Mouse (Mus musculus): Measurements from ENCODE around the gene Cwf19l2. TPM values are rescaled to one million over a fixed set of nuclear protein-coding genes. Genes with fewer than 3 reads are reported as not detected.

Gene Cwf19l2
- polyA plus RNA-seq (2014; fragmentation: Illumina TruSeq; extraction: RNeasy Lipid Tissue Mini Kit (QIAGEN cat#74804); ENCODE audit: low read depth, low replicate concordance): 25.8 TPM

DNA sequence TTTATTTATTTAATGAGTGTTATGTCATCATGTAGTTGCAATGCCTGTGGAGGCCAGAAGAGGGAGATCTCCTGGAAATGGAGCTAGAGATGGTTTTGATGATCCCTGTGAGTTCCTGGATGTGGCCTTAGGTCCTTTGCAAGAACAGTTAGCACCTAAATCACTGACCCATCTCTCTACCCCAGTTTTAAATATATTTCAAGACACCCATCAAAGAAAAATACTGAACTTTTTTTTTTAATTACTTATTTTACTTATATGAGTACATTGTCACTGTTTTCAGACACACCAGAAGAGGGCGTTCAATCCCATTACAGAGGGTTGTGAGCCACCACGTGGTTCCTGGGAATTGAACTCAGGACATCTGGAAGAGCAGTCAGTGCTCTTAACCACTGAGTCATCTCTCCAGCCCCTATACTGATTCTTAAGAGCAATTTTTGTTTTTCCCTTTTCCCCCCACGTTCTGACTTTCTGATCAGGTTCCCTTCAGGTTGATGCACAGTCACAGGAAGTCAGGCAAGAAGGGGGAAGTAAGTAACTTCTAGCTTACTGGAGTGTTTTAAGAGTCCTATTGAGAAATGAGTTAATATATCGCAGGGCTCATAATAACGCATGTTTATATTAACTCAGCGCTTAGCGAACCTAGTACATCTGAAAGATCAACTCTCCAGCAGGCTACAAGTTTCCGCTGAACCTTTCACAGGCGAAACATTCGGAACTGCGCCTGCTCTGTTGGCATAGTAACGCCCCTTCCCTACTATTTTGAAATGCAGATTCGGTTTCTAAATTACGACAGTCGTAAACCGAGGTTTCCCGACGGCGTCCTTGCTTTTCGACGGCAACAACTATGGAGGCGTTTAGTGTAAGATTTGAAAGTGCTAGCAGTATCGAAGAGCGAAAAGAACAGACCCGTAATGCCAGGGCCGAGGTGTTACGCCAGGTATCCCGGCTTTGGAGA lies at the start of gene Cwf19l2:
Gene Cwf19l2 (plus strand): TSS at position 342 of the 958 bp plus-strand sequence.

Other genes starting within 250 kb of the Cwf19l2 start
- gene Alkbh8, start 68.5 kb upstream of the Cwf19l2 start, polyA plus RNA-seq (2014; fragmentation: Illumina TruSeq; extraction: RNeasy Lipid Tissue Mini Kit (QIAGEN cat#74804); ENCODE audit: low read depth, low replicate concordance): 10.0 TPM
- gene Gucy1a2, start 129.2 kb downstream of the Cwf19l2 start, polyA plus RNA-seq (2014; fragmentation: Illumina TruSeq; extraction: RNeasy Lipid Tissue Mini Kit (QIAGEN cat#74804); ENCODE audit: low read depth, low replicate concordance): 1.6 TPM

Data from testis, adult 10 weeks (tissue).